Mouse (Mus musculus) spleen, postnatal 36 days (tissue): ENCODE results near the gene Ap1b1.
A peak's percentile ranks its signal among the peaks of the same experiment; 100 is the strongest.

Experiments used
- DNase-seq, 2 experiments: peaks; one replicate each; pipeline ENCODE4 v3.0.0; 2022; ENCODE audit warnings: low spot score in 2 of 2, mixed read lengths in 1 of 2

Gene Ap1b1

DNA sequence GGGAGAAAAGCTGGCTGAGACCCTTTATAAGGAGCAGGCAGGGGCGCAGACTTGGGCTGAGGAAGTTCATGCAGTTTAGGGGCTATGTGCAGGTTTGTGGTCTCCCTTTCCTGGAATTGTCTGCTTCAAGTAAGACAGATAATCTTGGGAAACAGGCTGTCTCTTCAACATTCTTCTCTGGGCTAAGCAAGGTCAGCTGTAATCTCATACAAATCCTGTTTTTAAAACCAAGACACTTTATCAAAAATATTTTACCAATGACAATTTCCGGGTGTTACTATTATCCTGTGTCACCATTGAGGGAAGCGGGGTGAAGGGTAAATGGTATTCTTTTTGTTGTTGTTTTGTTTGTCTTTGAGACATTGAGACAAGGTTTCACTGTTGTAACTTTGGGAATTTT is 1.8 kb upstream of the Ap1b1 start:
- DNase-seq, result no peak

DNA sequence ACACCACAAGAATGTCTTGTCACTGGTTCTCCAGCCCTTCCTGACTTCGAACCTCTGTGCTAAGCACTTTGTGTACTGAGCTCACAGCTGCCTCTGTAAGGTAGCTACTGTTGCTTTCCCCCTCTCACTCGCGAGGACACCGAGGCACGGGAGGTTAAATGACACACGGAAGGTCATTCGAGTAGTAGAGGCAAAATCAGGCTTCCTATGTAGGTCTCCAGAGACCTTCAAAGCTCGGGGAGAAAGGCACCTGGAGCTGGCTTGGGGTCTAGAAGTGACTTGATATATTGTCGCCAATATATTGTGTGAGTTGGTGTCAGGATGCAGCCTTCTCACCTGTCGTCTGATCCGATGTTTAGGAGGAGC is 846 bp downstream of the Ap1b1 start:
- DNase-seq, result no peak

DNA sequence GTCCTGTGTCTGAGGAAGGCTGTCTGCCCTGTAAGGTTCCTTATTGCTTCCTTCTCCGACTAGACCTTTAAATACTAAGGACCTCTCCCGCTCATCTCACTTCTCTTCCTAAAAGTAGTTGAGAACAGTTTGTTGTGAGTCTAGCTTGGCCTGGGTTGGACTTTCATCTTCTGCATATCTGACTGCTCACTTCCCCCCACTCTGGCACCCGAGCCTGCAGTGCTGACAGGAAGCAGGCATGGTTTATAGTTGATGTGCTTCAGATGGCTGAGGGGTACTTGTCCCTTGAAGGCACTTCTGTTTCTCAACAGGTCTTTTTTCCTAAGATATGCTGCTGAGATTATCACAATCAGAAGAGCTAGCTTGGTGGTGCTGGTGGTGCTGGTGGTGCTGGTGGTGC is 2.6 kb downstream of the Ap1b1 start:
- DNase-seq, result peak; percentile 80 to 81

DNA sequence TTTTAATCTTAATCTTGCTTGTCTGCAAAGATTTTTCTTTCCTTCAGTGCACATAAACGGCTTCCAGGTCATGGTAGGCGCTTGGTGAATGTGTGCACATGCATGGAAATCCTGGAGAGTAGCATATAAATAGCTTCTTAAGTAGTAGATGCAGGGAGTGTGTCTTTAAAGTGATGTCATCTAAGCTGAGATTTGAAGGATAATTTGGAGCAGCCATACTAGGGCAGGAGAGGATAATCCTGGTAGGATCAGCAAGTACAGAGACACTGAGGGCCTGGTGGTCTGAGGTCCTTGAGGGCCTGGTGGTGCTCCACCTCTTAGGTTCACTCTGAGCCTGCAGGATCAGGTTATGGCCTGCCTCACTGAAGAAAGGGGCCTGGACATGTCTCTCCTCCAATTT is 5.8 kb downstream of the Ap1b1 start:
- no peak for DNase-seq

DNA sequence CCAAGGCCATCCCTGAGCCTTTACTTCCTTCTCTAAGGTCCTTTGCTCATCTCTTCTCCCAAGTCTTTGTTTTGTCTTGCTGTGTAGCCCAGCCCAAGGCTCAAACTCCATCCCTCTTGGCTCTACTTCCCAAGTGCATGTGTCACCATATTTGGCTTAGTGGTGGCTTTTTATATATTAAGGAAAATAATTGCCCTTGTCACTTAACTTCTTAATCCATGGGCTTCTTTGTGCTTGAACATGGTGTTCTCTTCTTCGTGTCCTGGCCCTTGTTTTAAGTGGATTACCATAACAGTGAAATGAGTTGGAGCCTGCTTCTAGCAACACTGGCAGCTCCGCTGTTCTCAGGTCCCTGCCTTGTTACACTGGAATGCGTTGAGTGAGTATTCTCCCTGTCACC is 9.1 kb downstream of the Ap1b1 start:
- DNase-seq, result no peak

DNA sequence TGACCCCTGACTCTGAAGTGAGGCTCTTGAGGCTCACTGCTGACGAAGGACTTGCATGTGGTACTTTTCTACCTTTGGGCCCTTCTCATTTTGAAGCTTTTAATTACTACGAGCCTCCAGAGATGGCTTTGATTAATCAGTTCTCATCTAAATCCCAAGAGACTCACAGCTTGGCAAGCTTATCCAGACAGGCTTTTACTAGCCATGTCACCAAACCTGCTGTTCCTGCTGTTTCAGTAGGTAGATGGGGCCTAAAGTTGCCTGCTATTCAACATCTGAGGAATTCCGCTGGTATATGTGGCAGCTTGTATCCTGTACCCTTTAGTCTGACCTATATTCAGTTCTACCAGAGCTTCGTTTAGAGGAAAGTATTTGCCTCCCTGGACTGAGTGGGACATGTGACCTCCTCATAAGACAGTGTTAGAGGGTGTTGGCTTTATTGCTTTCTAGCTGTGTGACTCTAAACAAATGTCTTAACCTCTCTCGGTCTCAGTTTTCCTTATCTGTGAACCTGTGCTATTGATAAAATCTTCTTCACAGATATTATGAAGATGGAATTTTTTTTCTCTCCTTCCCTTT is 10.1 kb downstream of the Ap1b1 start:
- no peak for DNase-seq

DNA sequence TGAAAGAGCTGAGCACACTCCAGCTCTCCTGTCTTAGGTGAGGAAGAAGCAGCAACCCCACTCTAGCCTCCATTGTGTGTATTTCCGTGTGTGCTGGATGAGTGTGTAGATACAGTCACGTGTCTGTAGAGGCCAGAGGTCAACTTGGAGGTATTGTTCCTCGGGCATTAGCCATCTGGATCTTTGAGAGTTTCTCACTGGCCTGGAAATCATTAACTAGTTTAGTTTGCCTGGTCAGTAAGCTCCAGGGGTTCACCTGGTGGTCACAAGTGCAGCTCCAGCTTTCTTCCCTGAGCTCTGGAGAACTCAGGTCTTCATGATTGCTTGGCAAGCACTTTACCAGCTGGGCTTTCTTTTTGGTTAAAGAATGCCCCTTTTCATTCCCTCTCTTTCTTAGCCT is 11.7 kb downstream of the Ap1b1 start:
- no peak for DNase-seq

DNA sequence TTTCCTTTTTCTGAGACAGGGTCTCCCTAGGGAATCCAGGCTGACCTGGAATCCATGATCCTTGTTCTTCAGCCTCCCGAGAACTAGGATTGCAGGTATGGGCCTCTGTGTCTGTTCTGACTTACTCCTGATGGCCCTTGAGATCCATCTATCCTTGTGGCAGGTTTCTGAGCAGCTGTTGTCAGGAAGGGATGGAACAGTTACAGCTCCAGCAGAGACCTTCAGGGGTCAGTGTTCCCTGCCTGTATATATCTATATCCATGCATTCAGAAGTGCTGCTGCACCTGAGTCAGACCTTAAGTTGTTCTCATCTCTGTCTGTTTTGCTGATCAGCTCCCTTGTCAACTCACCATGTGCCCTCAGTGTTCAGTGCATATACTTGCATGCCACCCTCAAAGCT is 12.1 kb downstream of the Ap1b1 start:
- DNase-seq, result no peak

DNA sequence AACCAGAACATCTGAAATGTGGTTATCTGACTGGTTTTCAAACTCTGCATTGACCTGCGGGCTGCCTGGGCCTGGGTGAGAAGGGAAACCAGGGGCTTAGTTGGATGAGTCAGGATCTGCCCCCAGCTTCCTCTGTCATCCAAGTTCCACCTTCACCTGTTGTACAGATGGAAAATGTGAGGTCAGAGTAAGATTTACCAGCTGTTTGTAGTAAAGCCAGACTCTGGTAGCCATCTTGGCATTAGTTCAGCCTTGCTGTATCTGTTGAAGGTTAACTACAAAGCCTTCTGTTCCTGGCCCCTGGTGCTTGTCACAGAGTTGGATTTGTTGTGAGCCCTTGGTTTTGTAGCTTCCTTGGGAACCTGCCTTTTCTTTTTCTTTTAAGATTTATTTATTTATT is 13.6 kb downstream of the Ap1b1 start:
- no peak for DNase-seq

DNA sequence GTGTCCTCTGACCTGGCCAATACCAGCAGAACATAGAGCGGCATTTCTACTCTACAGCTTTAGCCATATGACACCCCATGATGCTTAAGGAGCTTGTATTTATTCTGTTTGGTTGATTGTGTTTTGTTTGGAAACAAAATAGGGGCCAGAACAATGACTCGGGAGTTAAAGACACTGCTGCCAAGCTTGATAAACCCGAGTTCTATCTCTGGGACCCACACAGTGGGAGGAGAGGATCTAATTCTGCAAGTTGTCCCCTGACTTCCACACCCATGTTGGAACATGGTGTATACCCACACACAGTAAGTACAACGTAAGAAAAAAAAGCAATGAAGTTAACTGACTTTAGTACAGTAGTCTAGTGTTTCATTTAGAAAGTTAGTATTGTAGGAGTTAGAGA is 16.2 kb downstream of the Ap1b1 start:
- peak in 1 of 2 experiments; percentile 27 for DNase-seq

DNA sequence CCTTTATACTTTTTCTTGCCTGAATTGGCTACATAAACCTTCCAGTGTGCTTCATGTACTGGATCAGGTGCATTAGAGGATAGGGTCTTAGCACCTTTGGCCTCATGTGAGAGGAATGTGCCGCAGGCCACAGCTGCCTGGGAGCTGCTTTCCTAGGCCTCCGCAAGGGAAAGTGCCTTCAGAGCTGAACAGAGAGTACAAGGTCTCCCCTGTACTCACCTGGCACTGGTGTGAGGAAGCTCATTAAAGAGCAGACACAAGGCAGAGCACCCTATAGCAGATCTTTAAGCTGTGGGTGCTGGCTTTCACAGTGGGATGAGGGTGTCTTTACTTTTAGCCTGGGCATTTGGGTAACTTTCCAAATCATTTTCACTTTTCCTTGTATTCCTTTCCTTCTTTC is 18.9 kb downstream of the Ap1b1 start:
- DNase-seq, result no peak

DNA sequence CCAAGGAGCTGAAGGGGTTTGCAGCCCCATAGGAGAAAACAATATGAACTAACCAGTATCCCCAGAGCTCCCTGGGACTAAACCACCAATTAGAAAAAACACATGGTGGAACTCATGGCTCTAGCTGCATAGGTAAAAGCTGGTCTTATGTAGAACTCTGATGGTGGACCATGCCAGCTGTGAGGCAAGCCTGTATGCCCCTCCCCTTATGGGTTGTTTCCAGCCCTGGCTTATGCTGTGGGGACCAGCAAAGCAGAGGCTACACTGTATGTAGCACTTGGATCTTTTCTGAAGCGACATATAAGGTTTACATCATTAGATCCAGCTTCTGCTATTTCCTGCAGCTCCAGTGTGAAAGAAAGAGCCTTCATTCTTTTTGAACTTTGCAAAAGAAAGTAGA is 20.6 kb downstream of the Ap1b1 start:
- DNase-seq, result peak in 1 of 2 experiments; percentile 17

DNA sequence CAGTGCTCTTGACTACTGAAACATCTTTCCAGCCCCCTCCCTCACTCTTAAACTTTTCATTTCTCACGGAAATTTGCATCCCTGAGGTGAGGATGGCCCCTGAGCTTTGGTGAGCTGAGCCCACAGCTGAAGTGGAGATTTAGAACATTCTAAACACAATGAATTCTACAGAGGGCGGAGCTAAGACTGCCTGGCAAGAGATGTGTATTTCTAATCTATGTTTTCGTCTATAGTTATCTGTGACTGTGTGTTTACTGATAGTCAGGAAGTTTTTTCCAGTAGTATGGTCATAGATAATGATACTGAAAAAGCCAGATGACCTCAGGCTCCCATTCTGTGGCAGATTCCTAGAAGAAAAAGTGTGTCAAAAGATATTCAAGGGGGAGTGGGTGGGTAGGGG is 22.2 kb downstream of the Ap1b1 start:
- DNase-seq, result no peak

DNA sequence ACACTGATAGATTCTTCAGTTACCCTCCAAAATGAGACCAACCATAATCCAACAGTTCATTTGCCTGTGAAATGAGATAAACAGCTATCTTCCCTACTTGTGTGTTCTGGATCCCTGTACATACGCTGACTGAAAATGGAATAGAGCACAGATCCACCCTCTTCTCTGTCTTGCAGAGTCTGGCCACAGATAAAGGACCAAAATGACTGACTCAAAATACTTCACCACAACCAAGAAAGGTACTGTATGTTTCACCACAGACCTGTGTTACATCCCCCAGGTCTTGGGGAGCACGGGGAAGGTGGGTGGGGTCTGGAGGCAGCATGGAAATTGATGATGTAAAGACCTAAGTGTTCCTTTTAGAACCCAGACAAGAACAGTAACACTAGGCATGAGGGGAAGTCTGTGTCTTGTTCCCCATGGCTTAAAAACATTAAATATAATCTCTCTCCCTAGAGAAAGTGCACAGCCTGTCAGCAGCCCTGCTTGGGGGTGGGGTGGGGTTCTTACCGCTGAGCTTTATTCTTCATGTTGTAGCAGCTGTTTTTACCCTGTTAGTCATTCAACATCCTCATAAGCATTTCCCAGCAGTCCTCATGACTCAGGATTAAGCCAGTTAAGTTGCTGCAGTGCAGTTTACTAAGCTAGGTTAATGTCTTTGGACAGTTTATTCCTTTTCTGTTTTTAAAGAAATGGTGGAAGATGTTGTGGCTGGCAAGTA is 22.9 kb downstream of the Ap1b1 start:
- DNase-seq, result peak; percentile 10 to 42

DNA sequence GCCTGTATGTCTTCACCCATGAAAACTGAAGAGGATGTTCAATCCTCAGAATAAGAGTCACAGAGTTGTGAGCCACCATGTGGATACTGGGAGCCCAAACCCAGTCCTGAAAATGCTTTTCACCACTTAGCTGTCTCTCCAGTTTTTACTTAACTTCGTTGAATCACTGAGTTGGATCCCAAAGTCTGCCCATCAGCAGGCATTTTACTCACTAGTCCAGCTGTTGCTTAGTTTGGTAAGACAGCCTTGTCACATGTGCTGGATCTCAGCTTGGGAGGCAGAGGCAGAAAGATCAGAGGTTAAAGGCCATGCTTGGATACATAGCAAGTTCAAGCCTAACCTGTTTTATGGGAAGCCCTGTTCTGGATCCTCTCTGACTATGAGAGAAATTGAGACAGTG is 23.6 kb downstream of the Ap1b1 start:
- DNase-seq, result no peak

DNA sequence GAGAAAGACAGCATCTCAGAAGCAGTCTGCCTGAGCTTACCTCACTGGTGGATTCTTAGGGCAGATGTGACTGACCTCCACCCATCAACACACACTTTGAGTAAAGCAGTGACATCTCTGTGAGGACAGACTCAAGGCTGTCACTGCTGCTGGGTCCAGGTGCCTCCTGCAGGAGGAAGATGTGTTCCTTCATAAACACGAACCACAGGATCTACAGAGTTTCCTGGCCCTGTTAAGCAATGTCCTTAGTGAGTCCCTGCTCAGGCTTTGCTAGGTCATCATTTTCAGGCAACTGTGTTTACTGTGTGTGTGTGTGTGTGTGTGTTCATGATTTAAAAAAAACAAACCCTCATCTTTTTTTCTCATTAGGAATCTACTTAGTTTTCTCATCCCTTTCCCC is 24.9 kb downstream of the Ap1b1 start:
- DNase-seq, result no peak

DNA sequence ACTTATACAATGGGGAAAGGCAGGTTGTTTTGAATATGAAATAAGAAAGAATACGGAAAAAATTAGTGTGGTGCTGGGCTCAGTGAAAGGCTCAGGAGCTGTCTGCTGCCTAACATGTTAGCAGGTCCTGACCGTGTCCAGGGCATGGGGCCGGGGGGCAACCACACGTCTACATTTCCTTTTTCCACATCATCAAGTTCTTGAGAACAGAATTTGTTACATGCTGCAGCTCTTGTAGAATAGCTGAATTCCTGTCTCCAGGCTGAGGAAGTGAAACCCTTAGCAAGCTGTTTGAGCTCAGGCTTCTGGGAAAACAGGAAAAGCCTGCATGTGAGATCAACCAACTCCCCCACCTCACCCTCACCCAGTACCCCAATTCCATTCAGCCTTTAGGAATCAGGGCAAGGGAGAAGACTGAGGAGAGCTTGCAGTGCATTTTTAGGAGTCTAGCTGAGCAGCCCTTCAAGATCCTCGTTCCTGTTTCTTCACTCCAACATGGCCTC is 25.6 kb downstream of the Ap1b1 start:
- peak; percentile 10 to 20 for DNase-seq

DNA sequence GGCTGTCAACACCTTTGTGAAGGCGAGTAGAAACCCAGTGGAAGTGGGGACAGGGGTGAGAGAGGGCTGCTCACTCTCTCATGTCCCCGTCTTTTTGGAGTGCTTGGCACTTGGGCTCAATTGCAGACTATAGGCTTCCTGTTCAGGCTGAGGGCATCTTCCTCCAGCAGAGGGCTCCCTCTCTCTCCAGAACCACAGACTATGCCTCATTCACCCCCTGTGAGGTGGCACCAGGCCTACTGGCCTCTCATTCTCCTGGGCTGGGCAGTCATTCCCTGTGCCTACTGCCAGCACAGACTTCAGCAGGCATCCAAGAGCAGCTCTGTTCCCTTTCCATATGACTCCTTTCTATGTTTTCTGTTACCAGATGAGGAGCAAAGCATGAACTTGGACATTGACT is 29.1 kb downstream of the Ap1b1 start:
- DNase-seq, result peak; percentile 27

DNA sequence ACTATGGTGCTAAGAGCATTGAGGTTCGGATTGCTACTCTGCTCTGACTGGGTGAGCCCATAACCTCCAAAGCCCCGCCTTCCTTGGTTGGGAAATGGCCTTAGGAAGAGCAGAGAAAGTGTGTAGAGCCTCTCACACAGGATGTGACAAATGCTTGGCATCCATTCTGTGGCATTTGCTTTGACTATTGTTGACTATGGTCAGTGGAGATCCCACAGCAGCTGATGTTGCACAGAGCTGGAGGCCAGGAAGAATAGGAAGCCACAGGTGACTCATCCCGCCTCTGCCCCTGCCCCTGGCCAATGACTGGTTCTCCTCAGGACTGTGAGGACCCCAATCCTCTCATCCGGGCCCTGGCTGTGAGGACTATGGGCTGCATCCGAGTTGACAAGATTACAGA is 29.7 kb downstream of the Ap1b1 start:
- no peak for DNase-seq

DNA sequence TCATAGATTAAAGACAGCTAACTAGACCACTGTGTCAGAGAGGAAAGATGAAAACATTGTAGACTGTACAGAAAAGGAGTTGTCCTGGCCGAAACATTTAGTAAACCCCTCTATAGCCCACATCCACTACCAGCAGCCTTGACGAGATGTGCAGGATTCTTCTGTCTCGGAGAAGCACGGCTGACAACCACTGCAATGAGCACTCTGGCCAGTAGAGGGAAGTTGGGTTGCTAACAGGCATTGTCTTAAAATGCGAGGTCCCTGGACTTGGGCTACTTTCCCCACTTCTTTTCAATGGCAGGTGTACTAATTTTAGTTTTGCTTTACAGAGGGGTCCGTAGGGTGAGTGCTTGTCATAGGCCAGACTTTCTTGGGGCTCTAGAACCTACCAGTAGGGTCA is 30.9 kb downstream of the Ap1b1 start:
- DNase-seq, result no peak

DNA sequence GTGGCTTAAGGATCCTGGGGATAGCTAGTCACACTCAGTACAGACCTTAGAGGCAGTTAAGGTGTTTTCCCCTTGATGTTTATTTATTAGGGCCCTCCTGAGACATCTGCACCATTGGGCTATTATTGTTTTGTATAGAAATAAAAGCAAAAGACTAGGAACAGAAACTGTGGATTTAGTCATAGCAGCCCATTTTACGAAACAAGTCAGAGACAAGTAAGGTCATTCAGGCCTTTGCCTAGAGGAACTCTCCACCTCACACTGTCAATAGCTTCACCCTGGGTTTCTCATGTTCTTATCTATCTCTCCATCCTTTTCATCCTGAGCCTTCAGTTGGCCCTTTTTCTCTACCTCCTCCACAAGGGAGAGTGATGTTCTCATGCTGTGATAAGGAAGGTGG is 38.5 kb downstream of the Ap1b1 start:
- DNase-seq, result no peak

DNA sequence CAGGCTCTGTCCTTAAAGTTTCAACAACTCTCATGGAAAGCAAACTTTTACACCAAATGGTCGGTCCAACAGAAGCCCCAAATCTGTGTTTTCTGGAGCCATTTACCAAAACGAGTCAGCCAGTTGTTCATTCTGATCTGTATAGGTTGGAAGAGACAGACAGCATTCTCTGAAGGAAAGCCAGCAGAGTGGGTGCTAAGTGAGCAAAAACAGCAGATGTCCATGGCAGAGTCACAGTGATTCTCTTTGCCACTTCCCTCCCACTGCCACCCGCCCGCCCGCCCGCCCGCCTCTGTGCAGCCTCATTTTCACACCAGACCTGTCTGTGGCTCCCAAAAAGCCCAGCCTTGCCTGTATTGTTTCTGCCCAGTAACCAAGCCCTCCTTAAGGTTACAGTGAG is 41.6 kb downstream of the Ap1b1 start:
- DNase-seq, result no peak

DNA sequence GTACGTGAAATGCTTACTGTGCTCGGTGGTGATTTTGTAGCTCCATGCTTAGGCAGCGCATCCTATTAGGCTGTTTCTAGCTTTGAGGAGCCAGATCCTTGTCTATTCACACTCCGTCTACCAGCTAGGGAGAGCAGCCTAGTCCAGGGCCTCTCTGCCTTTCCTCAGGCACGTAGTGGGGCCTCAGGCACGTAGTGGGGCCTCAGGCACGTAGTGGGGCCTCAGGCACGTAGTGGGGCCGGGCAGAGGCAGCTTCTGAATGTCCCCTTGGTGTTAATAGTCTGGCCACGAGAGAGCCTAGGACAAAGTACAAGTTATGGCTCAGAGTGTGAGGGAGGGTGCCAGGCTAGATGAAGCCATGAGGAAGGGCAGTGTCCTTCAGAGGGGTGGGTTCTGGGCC is 46.1 kb downstream of the Ap1b1 start:
- no peak for DNase-seq

DNA sequence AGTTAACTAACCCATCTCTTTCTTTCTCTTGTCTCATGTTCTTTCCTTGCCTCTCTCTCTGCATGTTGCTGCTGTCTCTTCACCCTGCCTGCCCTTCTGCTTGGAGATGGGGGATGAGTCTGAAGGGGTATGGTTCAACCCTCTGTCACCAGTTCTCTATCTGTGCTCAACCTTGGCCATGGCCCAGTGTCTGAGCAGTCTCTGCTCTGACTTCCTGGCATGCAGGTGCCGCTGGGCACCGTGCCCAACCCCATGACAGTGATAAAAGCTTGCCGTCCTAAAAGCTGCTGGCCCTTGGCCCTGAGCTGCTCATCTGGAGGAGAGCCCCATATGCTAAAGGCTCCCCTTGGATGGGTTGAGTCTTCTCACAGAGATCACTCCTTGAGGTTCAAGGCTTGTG is 46.5 kb downstream of the Ap1b1 start:
- no peak for DNase-seq
